9 mouse cellular contexts compared by ENCODE assay signal in genomic region chr3:55783171-55784081, GRCm38 (mm10). TPM values are rescaled to one million over a fixed set of nuclear protein-coding genes. Genes with fewer than 3 reads are reported as not detected.
DNase-seq lines count a peak whose midpoint lies in the region; ATAC-seq lines count a peak whose summit lies in the region.
"Had no signal": no experiment of that assay in that cellular context is flagged by ENCODE, and none has a peak within 500 bp of the region (broad histone marks: within the 10 kb centered on the region; RNA-seq: fewer than 3 reads in every experiment).

No protein-coding gene starts in this region.

- H3K27me3 ChIP-seq in lung, embryonic 16.5 days (ENCODE audit: control insufficient read depth, insufficient read depth, low read depth, low read length): peaks cover 64% of the 10 kb centered on the region
- peaks cover 48% of the 10 kb centered on the region for H3K27me3 ChIP-seq in intestine, embryonic 15.5 days (replicated peaks)

- no peaks in the 10 kb centered on the region for H3K36me3 ChIP-seq in lung, embryonic 16.5 days (ENCODE audit: control insufficient read depth, insufficient read depth, low read length)
- no peaks in the 10 kb centered on the region for H3K36me3 ChIP-seq in intestine, embryonic 15.5 days

- WGBS in lung, embryonic 16.5 days: 12% methylated on average over 45 of the region's 45 CpGs
- 35% methylated on average over 45 of the region's 45 CpGs for WGBS in intestine, embryonic 15.5 days

- H3K4me2 ChIP-seq in lung, embryonic 16.5 days (ENCODE audit: low read depth, low read length): peak overlapping the region; percentile 64
- H3K4me2 ChIP-seq in intestine, embryonic 15.5 days (replicated peaks): peak overlapping the region; percentile 41

- peak overlapping the region; percentile 49 for H3K4me3 ChIP-seq in lung, embryonic 16.5 days (ENCODE audit: low read length)
- peak overlapping the region; percentile 27 for H3K4me3 ChIP-seq in intestine, embryonic 15.5 days (replicated peaks)
- H3K4me3 ChIP-seq: myocyte had no signal

- ATAC-seq in lung, embryonic 16.5 days (ENCODE audit: low read depth): peak; percentile 29; the same call in 1 of the 2 replicates
- ATAC-seq in intestine, embryonic 15.5 days: no peak
- ATAC-seq in megakaryocyte, adult 5-6 weeks (ENCODE audit: poor library complexity, severe bottlenecking): peak; percentile 34

- H3K9me3 ChIP-seq in lung, embryonic 16.5 days (ENCODE audit: control insufficient read depth, low read length): no peaks in the 10 kb centered on the region
- no peaks in the 10 kb centered on the region for H3K9me3 ChIP-seq in intestine, embryonic 15.5 days

- H3K9ac ChIP-seq in lung, embryonic 16.5 days (ENCODE audit: low read length): peak overlapping the region; percentile 23; the same call in 1 of the 2 replicates
- peak overlapping the region; percentile 3; the same call in 1 of the 2 replicates for H3K9ac ChIP-seq in intestine, embryonic 15.5 days

- H3K4me1 ChIP-seq in lung, embryonic 16.5 days (replicated peaks; ENCODE audit: control insufficient read depth, insufficient read depth, low read length): peaks cover 35% of the 10 kb centered on the region
- H3K4me1 ChIP-seq in intestine, embryonic 15.5 days (replicated peaks): peaks cover 12% of the 10 kb centered on the region

- H3K27ac ChIP-seq in lung, embryonic 16.5 days (ENCODE audit: low read length): no peak overlapping the region
- H3K27ac ChIP-seq in intestine, embryonic 15.5 days: no peak overlapping the region; the same call in 1 of the 2 replicates

- DNase-seq in lung, postnatal 25 days (ENCODE audit: low spot score): no peak
- DNase-seq in cerebellum, adult 9-11 months: peak; percentile 74
- peak; percentile 68 for DNase-seq in gastrocnemius, postnatal 10 days
- peak; percentile 43 for DNase-seq in testis, postnatal 10 days (ENCODE audit: low spot score)
- DNase-seq in frontal cortex, postnatal 25 days (ENCODE audit: low spot score in 2 of 2): no peak

RNA-seq across cellular contexts. Expression of gene Mab21l1, which starts 1.1 kb away (rescaled TPM):
- polyA plus RNA-seq in lung, embryonic 16.5 days (2015; fragmentation: Nextera tagmentation; extraction: Ambion mirVana): 0.59 and 0.88 TPM in 2 replicates
- 1 to 10 TPM; 3.1 to 3.3 TPM for total RNA-seq in gastrocnemius, postnatal 10 days (2021)
- polyA plus RNA-seq in intestine, embryonic 15.5 days (2015; fragmentation: Nextera tagmentation; extraction: Ambion mirVana): 10.7 and 13.0 TPM in 2 replicates
- total RNA-seq in megakaryocyte, adult 5-6 weeks (2015): not detected in 2 replicates
- total RNA-seq in megakaryocyte, adult 5-6 weeks (2017): not detected in 2 replicates

Comparison
In these comparisons a context has a peak if more than half of its experiments do, and no peak if none do; other contexts are left out.
1. DNase-seq: peak in cerebellum, adult 9-11 months (single experiment), gastrocnemius, postnatal 10 days (single experiment) and testis, postnatal 10 days (single experiment); none in lung, postnatal 25 days (single experiment) and frontal cortex, postnatal 25 days (0 of 2).
2. RNA of gene Mab21l1, which starts 1.1 kb away (total RNA-seq): 3.1 to 3.3 TPM in gastrocnemius, postnatal 10 days; not detected in megakaryocyte, adult 5-6 weeks; every median in the first group is over 4 times any median in the second.